Mouse (Mus musculus): ENCODE data around the gene Fgr.

DNA sequence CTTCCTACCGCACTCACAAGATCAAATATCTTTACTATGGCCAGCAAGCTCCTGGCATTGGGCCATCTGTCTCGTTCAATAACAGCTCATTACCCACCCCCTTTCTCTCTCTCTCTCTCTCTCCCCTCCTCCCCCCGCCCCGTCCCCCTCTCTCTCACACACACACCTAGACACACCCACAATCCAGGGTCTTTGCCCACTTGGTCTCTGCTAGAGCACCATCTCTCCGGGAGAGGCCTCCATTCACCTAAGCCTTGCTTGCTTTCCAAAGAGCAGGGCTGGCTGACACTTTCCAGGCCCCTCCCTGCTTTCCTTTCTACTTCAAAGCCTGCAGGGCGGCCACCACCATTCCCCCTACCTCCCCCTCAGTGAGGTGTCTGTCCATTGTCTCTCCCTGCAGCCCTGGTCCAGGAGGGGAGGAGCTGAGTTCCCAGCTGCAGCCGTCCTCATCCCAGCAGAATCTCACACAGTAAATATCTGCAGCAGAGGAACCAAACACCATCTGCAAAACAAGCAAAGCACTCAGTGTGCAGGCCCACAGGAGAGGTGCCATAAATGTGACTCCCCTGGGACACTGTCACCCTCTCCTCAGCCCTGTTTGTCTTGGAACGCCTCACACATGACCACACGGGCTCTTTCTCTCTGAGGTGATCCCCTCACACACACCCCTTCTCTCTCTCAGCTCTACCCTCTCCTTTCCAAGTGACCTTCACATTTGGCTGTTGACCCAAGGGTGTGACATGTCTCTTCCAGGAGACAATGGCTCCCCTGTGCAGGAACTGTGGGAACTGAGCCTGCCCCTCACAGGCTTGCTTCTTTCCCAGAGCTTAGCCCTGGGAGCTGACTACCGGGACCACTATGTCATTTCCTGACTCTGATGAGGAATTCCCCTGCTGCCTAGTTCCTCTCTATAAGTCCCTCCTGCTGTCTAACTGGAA lies 14.9 kb upstream of the Fgr start:
- TF ChIP-seq CTCF (conservative IDR thresholded peaks at IDR 0.05; ENCODE audit: low read length) (no peak), NANOG (IDR thresholded peaks at IDR 0.05; ENCODE audit: borderline replicate concordance, low read length) (0 out of 2 replicates have a peak, but pooled peaks have one; percentile 10)

Data from E14TG2a.4 (cell line).